Mouse (Mus musculus) urinary bladder, postnatal 10 days (tissue): ENCODE data around the gene Ippk.

ENCODE experiments used
- DNase-seq: peaks from one replicate; pipeline ENCODE4 v3.0.0; 2022; ENCODE audit warnings: low spot score

The Ippk gene

DNA sequence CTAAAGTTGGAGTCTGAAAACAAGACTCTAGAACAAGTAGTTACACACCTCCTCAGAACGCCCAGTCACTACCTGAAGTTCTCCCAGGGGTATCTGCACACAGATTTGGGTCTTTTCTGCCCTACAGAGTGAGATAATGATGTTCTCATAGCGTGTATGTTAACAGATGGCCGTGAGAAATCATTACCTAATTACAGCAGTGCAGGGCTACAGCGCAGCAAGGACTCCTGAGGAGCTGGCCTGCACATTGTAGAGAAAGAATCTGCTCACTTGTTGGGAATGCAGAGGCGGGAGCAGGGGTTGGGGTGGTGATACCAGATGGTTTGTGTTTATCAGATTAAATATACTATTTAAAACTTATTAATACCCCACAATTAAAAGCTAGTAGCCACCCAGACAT is 59.5 kb downstream of the Ippk start:
- no peak for DNase-seq

DNA sequence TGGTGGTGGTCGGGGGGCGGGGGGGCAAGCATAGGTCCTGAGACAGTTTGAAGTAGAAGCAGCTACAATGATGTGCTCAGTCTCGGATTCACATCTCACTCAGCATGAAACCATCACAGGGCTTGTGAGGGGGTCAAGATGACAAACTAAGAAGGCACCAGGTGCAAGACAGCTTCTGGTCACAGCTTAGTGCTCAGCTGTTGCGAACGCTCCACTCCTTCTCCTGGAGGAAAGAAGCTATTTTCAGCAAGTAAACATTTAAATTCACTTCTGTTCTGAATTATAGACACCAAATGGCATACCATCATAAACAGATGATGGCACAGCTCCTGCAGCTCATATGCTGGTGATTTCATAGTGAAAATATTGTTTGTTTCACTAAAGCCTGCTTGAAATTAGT is 64.3 kb downstream of the Ippk start:
- no peak for DNase-seq

DNA sequence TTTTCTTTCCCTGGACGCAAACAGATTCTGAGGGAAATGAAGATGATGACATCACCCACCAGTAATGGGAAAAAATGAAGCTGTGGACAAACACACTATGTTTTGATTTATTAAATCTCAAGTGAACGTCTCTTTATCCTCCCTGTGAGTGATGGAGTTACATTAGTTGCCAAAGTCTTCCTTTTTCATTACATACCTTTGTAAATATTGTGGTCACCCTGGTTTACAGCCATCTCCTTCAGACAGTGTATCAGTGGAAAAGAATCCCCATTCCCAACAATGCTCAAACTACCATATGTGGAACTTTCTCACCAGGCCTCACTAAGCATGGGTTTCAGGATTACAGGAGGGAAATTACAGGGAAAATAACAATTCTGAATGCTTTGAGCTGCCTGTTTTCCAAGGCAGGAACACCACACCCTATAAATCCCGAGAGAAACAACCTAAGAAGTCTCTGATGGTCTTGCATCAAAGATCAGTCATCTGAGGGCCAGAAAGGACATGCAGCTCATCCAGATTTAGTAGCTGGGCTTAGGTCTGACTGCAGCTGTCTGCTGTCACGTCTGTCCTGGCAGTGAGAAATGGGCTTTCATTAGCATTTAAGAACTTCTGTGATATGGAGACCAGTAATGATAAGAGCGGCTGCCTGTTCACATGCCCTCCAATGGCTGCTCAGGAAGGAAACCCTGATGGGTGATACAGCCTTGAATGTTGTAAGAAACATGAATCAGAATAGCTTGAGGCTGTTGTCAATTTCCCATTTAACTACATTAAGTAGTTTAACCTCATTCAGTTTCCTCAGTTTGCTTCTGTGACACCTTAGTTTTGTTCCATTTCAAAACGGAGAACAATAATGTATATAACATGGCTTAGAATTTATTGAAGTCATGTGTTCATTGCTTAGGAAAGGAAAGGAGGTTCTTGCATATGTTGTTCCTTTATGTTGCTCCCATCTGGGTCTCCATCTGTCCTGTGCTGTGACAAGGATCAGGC is 71.6 kb downstream of the Ippk start, which contains the start of gene Tes3-ps:
Tes3-ps (plus strand) TSS at position 943 of the 993 bp plus-strand sequence.
- DNase-seq, result no peak

DNA sequence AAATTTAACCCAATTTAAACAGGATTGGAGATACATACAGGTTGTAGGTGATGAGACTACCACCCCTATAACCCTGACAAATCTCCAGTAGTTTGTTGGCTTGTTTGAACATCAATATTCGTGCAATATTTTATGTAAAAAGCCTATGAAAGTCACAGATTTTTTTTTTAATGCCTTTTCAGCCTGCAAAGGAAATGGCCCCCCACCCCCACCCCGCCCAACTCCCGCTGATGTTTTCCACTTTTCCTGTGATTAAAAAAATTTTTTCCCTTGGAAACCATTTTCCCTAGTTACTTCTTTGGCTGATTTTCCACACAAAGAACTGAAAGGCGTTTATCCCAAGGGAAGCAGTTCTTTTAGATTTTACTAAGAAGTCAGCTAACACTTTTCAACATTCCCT is 83.5 kb downstream of the Ippk start, which contains the start of gene Ecm2:
Ecm2 (plus strand) TSS at position 301 of the 400 bp plus-strand sequence.
- no peak for DNase-seq

- no peak for DNase-seq
Measured at GRCm38 (mm10) chr13:49505776-49506175, 84.7 kb downstream of the Ippk start.

DNA sequence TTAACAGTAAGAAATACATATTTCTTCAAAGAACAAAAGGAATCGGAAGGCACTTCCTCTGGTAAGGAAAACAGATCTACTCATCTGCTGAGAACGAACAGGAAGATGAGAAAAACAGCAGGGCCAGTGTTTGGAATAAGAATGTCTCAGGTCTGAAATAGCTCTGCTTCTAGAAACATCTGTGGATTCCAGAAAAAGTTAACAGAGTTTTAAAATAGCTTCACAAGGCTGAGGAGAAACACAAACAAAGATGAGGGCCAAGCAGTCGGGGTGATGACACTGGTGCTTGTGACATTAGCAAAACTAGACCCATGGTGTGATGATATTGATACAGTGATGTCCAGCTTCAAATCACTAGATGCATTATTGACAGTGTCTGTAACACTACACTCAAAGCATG is 86.1 kb downstream of the Ippk start:
- no peak for DNase-seq
